Mouse (Mus musculus): Measurements from ENCODE around the gene Rinl. TPM values are rescaled to one million over a fixed set of nuclear protein-coding genes. Genes with fewer than 3 reads are reported as not detected.

Gene Rinl
- polyA plus RNA-seq, 1 experiment from 2014 or later = 2.8 TPM

DNA sequence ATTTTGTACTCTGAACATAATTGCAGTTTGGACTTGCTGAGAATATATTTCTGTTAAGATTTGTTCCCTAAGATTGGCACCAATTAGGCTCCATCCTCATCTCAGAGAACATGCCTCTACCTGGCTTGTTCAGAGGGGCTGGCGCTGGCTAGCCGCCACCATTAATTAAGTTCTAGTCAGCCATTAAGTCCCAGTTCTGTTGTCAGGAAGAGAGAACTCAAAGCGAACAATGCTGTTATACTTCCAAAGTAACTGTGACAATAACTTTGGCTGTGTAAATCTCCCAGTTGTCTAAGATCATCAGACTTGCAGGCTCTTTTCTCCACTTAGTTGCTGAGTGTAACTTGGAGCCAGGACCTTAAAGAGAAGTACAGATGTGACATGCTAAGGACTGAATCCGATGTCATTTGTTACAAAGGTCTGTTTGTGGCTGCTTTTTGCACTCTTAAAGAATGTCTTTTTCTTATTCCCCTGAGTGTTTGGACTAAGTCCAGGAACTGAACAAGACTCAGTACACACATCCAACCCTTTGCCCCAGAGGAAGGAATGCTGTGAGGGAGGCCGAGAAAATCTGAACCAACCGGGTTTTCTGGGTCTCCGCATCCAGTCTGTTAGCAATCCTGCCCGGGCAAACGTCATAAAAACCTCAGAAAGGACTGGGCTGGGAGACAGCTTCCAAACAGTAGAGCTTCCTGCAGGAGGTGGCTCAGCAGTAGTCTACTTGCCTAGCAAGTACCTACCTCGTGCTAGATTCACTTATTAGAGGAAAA lies 13.3 kb downstream of the Rinl start:
- Histone ChIP-seq H3K27me3 (peaks cover 3% of the 10 kb centered on the region; the same call in 1 of the 2 replicates), H3K36me3 (no peaks in the 10 kb centered on the region), H3K4me1 (peaks cover 23% of the 10 kb centered on the region), H3K4me2 (replicated peaks) (no peak overlapping the region), H3K4me3 (no peak overlapping the region), H3K9me3 (no peaks in the 10 kb centered on the region), H3K27ac (replicated peaks) (0 out of 2 replicates have a peak overlapping the region, but pooled peaks have one; percentile 20), H3K9ac (replicated peaks) (no peak overlapping the region)
- ATAC-seq (ENCODE audit: low FRiP score, low read depth) = no peak
- 35% methylated on average over 10 of the region's 10 CpGs for WGBS

DNA sequence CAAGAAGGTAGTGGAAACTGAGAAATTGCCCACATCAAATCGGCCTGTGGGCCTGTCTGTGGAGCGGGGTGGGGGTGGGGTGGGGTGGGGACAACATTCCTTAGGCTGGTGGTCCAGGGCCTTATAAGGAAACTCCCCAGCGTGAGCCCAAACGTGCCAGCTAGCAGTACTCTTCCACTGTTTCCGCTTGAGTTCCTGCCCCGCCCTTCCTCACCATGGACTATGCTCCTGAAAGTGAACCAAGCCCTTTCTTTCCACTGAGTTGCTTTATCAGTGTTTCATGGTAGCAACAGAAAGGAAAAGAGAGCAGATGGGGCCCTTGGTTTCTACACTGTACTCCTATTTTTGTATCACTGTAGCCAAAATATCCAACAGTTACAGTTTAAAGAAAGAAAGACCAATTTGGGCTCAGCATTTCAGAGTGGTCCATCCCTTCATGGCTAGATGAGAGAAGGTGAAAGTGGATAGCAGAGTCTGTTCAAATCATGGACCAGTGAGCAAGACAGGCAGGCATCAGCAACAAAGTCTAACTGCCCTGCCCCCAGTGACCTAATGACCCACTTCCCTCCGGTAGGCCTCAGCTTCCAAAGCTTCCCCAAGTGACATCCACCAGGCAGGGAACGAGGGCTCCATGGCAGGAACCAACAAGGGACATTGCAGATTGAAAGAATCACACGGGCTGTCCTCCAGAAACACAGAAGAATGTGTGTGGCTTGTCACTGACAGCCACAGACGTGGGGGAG lies 14.2 kb downstream of the Rinl start:
- H3K27ac ChIP-seq (replicated peaks) = 0 out of 2 replicates have a peak overlapping the region, but pooled peaks have one; percentile 20

DNA sequence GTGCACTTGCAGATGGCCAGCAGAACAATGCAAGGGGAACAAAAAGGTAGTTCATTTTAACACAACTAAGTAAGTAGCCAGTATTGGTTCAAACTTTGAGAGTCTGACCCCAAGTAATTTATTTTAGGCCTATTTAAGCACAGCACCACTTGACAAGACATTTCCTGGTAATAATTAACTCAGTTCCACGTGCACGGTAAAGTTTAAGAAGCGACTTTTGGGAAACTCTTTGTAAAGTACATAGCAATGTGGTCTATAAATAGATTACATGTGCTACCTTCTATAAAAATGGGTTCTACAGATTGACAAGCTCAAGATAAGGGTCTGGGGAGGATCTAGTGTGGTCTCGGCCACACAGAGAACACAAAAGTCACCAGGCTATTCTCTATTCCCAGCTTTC lies 15.0 kb downstream of the Rinl start:
- WGBS = 83% methylated on average over 4 of the region's 4 CpGs
- no peaks in the 10 kb centered on the region for H3K9me3 ChIP-seq
- no peaks in the 10 kb centered on the region for H3K27me3 ChIP-seq
- peaks cover 32% of the 10 kb centered on the region for H3K4me1 ChIP-seq
- no peak overlapping the region for H3K4me3 ChIP-seq
- H3K36me3 ChIP-seq = no peaks in the 10 kb centered on the region
- H3K9ac ChIP-seq (replicated peaks) = no peak overlapping the region
- no peak overlapping the region for H3K4me2 ChIP-seq (replicated peaks)
- 0 out of 2 replicates have a peak overlapping the region, but pooled peaks have one; percentile 20 for H3K27ac ChIP-seq (replicated peaks)
- ATAC-seq (ENCODE audit: low FRiP score, low read depth) = no peak

More for the DNA sequence above, 14.2 kb downstream of the Rinl start:
- H3K27me3 ChIP-seq = no peaks in the 10 kb centered on the region
- no peak overlapping the region for H3K4me2 ChIP-seq (replicated peaks)
- H3K9ac ChIP-seq (replicated peaks) = 0 out of 2 replicates have a peak overlapping the region, but pooled peaks have one; percentile 11
- no peak overlapping the region for H3K4me3 ChIP-seq
- no peaks in the 10 kb centered on the region for H3K9me3 ChIP-seq
- peaks cover 29% of the 10 kb centered on the region for H3K4me1 ChIP-seq
- no peaks in the 10 kb centered on the region for H3K36me3 ChIP-seq
- WGBS = 6% methylated on average over 10 of the region's 10 CpGs
- no peak for ATAC-seq (ENCODE audit: low FRiP score, low read depth)

DNA sequence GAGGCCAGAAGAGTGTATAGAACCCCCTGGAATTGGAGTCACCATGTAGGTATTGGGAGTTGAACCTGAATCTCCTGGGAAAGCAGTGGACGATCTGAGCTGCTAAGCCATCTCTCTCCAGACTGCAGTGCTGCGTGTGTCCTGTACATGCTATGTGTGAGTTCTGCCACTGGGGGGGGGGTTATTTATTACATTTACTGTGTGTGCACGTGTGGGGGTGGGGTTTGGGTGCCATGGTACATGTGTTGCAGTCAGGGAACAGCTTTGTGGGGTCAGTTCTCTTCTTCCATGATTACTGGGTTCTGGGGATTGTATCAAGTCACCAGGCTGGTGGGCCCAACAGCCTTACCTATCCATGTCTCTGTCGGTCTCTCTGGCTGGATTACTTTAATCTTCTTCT lies 18.1 kb downstream of the Rinl start:
- no peak for ATAC-seq (ENCODE audit: low FRiP score, low read depth)
- 79% methylated on average over 4 of the region's 4 CpGs for WGBS
- Histone ChIP-seq H3K27ac (replicated peaks) (no peak overlapping the region), H3K9me3 (no peaks in the 10 kb centered on the region), H3K27me3 (no peaks in the 10 kb centered on the region), H3K9ac (replicated peaks) (no peak overlapping the region), H3K4me3 (no peak overlapping the region), H3K36me3 (no peaks in the 10 kb centered on the region), H3K4me2 (replicated peaks) (no peak overlapping the region), H3K4me1 (peaks cover 29% of the 10 kb centered on the region)

DNA sequence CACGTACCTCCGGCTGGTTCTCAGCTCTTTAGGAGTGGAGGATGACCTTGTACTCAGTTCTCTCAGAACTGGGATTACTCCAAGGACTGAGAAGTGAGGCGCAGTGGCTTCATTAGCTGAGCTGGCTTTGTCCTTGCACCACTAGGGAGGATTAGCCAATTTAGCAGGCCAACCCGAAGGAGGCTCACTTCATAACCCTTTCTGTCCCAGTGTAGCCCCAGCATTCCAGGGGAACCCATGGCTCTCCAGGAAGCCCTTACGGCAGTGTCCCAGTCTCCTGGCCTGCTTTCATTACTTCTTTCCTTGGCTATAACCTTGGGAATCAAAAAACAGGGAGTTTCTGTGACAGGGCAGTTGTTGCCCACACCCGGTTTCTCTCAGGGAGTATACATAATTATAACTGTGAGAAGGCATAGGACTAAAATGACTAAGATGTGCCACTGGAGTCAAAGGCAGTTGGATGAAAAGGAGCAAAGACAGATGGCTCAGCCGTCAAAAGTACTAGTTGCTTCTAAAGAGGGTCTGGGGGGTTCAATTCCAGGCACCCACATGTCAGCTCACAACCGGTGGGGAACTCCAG lies 19.0 kb downstream of the Rinl start:
- 21% methylated on average over 7 of the region's 8 CpGs for WGBS
- Histone ChIP-seq H3K4me1 (peaks cover 29% of the 10 kb centered on the region), H3K9me3 (no peaks in the 10 kb centered on the region), H3K27me3 (no peaks in the 10 kb centered on the region), H3K27ac (replicated peaks) (peak overlapping the region; percentile 99), H3K4me3 (peak overlapping the region; percentile 94), H3K36me3 (peaks cover 7% of the 10 kb centered on the region), H3K9ac (replicated peaks) (peak overlapping the region; percentile 91), H3K4me2 (replicated peaks) (peak overlapping the region; percentile 83)
- ATAC-seq (ENCODE audit: low FRiP score, low read depth) = no peak

DNA sequence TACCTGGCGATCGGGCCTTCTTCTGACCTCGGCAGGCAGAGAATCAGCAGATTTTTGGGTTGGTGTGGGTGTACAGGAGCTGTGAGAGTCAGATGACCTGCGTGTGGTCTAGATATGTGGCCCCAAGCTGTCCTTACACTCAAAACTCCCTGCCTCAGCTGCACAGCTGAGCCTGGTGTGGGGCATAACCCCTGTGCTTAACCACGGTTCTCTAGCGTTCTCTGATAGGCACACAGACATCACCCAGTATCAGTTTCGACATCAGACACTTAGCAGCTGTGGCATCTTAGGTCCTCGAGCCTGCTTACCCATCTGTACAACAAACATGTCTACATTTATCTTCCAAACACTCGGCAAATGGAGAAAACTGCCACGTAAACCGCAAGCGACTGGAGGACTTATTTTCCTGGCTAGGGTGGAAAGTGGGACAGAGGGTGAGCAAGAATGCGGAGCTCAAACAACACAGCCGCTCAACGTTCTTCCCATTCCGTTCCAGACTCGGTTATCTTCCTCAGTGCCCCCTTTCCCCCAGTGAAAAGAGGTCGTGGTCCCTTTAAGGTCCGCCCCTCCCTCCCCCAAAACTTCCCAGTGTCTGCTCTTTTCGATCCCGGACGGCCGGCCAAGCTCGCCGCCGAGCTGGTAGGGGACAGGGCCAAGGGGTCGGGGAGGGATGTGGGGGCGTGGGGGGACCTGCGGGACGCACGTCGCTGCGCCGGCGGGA lies 19.6 kb downstream of the Rinl start, which contains the start of gene Hnrnpl:
Gene Hnrnpl (plus strand): TSS at position 321 of the 721 bp plus-strand sequence.
- Histone ChIP-seq H3K36me3 (peaks cover 14% of the 10 kb centered on the region), H3K9me3 (no peaks in the 10 kb centered on the region), H3K4me2 (replicated peaks) (peak within 1 kb of the TSS; percentile 83), H3K27me3 (no peaks in the 10 kb centered on the region), H3K4me3 (peak within 1 kb of the TSS; percentile 94), H3K4me1 (peaks cover 29% of the 10 kb centered on the region), H3K9ac (replicated peaks) (peak within 1 kb of the TSS; percentile 91), H3K27ac (replicated peaks) (peak within 1 kb of the TSS; percentile 99)
- ATAC-seq (ENCODE audit: low FRiP score, low read depth) = peak; percentile 7
- 4% methylated on average over 35 of the region's 35 CpGs for WGBS

DNA sequence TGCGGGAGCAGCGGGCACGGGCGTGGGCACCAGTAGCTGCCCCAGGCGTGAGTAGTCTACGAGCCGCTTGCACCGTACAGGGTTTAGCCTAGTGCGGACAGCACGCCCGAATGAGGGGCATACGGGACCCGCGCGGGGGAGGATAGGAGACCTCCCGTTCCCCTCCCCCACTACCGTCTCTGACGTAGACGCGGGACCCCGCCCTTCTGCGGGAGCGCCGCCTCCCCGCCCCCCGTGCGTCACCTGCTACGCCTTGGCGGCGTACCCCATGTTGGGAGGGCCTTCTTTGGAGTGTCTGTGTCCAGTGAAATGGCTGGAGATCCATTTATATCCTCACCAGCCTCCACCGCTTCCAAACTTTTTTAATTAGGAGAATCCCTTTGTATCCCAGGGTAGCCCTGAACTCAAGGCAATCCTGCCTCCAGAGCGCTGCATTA lies 20.2 kb downstream of the Rinl start:
- Histone ChIP-seq H3K4me3 (peak overlapping the region; percentile 94), H3K27me3 (no peaks in the 10 kb centered on the region), H3K4me2 (replicated peaks) (peak overlapping the region; percentile 83), H3K4me1 (peaks cover 32% of the 10 kb centered on the region), H3K9ac (replicated peaks) (peak overlapping the region; percentile 91), H3K27ac (replicated peaks) (peak overlapping the region; percentile 99), H3K9me3 (no peaks in the 10 kb centered on the region), H3K36me3 (peaks cover 20% of the 10 kb centered on the region)
- 0% methylated on average over 30 of the region's 32 CpGs for WGBS
- ATAC-seq (ENCODE audit: low FRiP score, low read depth) = peak; percentile 65

DNA sequence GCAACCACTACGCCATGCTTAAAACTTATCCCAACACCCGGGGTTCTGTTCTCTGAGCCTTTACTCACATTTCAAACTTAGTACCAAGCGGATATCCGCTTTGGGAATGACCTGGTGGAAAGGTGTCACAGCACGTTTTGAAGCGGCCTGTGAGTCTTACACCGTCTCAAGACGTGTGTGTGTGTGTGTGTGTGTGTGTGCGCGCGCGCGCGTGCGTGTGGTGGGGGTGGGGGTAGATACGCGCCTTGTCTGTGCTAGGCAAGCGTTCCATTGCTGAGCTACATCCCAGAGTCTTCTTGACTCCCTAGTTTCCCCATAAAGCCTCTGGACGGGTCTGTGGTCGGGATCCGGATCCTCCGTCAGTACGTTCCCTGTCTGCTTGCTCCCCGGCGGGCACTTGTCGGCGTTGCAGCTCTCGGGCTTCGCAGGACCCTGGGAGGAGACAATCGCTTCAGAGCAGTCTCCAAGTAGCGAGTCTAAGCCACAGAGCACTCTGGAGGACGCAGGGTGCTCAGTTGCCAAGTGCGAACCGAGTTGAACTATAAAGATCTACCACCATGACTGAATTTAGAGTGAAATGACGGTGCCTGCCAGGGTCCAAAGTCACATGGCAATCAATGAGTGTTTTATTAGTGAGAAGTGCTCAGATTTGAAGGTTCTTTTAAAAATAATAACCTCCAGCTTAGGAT lies 20.8 kb downstream of the Rinl start:
- peak overlapping the region; percentile 94 for H3K4me3 ChIP-seq
- WGBS = under 1% methylated on average over 35 of the region's 35 CpGs
- H3K9me3 ChIP-seq = no peaks in the 10 kb centered on the region
- no peaks in the 10 kb centered on the region for H3K27me3 ChIP-seq
- peak overlapping the region; percentile 83 for H3K4me2 ChIP-seq (replicated peaks)
- peak overlapping the region; percentile 99 for H3K27ac ChIP-seq (replicated peaks)
- peaks cover 38% of the 10 kb centered on the region for H3K4me1 ChIP-seq
- peak; percentile 17 for ATAC-seq (ENCODE audit: low FRiP score, low read depth)
- peaks cover 25% of the 10 kb centered on the region for H3K36me3 ChIP-seq
- peak overlapping the region; percentile 91 for H3K9ac ChIP-seq (replicated peaks)

DNA sequence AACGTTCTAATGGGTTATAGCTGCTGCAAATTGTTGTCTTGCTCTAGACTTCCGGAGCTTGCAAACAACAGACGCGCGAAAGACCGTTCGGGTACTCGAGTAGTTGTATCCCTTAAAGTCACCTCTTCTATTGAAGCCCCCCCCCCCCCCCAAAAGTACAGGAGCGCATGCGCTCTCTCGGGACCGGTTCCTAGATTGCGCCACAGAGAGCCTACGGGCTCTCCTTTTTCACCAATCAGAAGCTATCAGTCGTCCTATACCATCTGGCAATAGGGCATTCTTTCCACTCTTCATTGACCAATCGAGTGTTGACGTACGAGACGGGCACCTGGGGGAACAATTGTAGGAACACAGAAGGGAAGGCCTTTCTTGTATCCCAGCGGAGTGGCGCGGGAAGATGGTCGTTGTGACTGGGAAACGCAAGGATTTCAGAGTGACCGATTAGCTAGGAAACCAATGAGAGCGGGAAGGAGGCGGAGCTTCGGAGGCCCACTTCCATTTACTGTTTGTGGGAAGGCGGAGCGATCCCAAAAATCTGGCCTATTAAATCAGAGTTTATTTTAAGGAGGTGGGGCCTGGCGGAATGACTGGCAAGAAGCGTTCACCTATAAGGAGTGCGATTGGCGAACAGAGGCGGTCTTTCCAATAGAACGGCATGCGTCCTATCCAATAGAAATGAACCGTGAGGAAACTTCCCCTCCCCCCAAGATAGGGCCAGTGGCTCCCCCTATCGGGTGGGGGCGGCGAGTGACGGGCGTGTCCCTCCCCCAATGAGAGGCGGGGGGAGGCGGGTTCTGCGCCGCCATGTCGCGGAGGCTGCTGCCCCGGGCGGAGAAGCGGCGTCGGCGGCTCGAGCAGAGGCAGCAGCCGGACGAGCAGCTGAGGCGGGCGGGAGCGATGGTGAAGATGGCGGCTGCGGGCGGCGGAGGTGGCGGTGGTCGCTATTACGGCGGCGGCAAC lies 21.6 kb downstream of the Rinl start:
- ATAC-seq (ENCODE audit: low FRiP score, low read depth) = peak; percentile 90
- Histone ChIP-seq H3K4me3 (peak overlapping the region; percentile 94), H3K4me1 (peaks cover 44% of the 10 kb centered on the region)

DNA sequence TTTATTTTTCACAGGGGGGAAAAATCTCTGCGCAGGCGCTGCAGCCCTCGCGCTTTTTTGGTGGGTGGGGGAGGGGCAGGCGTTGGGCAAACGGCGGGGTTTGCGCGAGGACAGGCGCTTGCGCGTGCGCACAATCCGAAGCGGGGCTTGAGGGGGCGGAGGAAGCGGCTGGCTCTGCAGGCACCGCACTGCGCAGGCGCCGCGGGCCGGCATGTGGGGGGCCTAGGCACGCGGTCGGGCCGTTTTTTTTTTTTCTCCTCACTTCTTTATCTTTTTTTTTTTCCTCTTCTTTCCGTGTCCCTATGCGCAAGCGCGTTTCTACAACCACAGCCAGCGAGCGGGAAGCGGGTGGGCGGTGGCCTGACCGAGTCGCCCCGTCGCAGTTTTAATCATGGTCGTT lies 22.5 kb downstream of the Rinl start:
- Histone ChIP-seq H3K27me3 (no peaks in the 10 kb centered on the region), H3K36me3 (peaks cover 42% of the 10 kb centered on the region), H3K9ac (replicated peaks) (peak overlapping the region; percentile 98), H3K4me2 (replicated peaks) (peak overlapping the region; percentile 93), H3K27ac (replicated peaks) (peak overlapping the region; percentile 98), H3K4me3 (peak overlapping the region; percentile 94), H3K9me3 (no peaks in the 10 kb centered on the region), H3K4me1 (peaks cover 52% of the 10 kb centered on the region)
- ATAC-seq (ENCODE audit: low FRiP score, low read depth) = 0 out of 2 replicates have a peak, but pooled peaks have one; percentile 1
- under 1% methylated on average over 40 of the region's 40 CpGs for WGBS

More for the DNA sequence above, 21.6 kb downstream of the Rinl start:
- peaks cover 34% of the 10 kb centered on the region for H3K36me3 ChIP-seq
- no peaks in the 10 kb centered on the region for H3K27me3 ChIP-seq
- H3K9me3 ChIP-seq = no peaks in the 10 kb centered on the region
- under 1% methylated on average over 70 of the region's 70 CpGs for WGBS
- peak overlapping the region; percentile 83 for H3K4me2 ChIP-seq (replicated peaks)
- H3K27ac ChIP-seq (replicated peaks) = peak overlapping the region; percentile 99
- H3K9ac ChIP-seq (replicated peaks) = peak overlapping the region; percentile 98

Data from midbrain, embryonic 12.5 days (tissue).